Mouse (Mus musculus): ENCODE results near the gene Col28a1. TPM values are rescaled to one million over a fixed set of nuclear protein-coding genes. Genes with fewer than 3 reads are reported as not detected.

Gene Col28a1
- total RNA-seq, 2 experiments from 2014 or later, result 2.4 to 3.8 TPM

DNA sequence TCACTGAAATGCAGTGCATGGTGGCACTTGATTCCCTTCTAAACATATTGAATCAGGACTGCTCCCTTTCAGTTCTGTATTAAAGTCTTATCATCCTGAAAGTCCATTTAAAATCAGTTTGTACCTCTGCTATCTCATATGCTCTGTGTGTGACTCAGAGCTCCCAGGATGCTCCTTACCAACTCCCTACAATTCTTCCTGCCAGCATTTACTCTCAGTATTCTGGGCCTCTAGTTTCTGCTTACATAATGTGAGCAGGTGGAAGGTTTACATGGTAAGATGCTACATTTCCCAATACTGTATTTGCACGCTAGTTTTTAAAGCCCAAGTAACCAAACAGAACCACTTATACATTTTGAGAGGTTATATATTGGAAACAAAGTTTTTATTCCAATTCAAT, 64.3 kb downstream of the Col28a1 start:
- no peak for DNase-seq
- intact Hi-C loops (cut with DNase I; ENCODE audit: low total_unique reads), result no loop called here

DNA sequence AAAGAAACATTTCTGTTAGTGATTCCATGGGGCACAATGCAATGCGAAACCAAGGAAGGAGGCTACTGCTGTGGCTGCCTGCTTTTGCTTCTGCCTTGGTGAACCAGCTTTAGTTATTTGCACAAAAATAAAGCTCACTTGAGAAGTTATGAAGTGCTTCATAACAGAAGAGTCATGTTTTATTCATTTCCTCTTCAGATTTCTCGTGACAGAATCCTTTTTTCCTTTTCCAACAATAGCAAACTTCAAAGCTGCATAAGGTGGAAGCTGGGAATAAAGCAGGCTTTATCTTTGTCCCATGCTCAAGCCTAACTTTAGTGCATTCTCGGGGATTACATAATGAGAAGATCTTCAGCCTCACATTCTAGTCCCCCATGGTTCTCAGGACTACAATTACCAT, 65.9 kb downstream of the Col28a1 start:
- no peak for DNase-seq
- intact Hi-C loops (cut with DNase I; ENCODE audit: low total_unique reads), result no loop called here

DNA sequence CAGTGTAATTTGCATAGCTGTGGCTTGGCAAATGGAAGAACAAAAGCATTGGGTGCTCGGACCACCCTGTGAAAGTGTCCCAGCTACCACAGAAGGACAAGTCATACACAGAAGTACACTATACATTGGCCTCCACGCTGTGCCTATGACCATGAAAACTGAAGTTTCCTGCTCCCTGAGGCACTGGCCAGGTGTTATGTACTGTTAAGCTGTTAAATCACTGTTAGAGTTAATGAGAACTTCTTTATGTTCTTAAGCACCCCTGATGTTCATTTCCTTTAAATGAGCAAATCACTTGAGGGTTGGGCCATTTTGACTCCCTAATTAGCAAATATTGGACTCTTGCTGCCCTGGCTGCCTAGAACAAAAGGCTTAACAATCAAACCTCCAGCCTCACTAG, 73.3 kb downstream of the Col28a1 start:
- intact Hi-C loops (cut with DNase I; ENCODE audit: low total_unique reads), result no loop called here
- DNase-seq, result no peak

DNA sequence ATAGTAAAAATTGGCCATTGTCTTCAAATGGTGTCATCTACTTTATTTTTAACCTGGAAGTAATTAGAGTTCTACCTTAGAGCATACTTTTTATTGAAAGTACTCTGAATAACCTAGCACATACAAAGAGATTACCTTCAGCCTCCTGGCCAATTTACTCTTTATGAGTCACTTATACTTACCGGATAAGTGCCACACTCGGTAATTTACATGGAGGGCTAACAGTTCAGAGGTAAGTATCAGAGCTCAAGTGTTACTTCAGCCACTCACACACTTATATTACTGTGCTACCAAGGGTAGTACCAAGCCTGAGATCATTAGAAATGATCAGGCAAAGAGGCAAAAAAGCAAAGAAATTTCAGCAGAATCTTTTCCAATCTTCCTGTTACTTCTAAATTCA, 73.8 kb downstream of the Col28a1 start:
- intact Hi-C loops (cut with DNase I; ENCODE audit: low total_unique reads), result no loop called here
- DNase-seq, result no peak

DNA sequence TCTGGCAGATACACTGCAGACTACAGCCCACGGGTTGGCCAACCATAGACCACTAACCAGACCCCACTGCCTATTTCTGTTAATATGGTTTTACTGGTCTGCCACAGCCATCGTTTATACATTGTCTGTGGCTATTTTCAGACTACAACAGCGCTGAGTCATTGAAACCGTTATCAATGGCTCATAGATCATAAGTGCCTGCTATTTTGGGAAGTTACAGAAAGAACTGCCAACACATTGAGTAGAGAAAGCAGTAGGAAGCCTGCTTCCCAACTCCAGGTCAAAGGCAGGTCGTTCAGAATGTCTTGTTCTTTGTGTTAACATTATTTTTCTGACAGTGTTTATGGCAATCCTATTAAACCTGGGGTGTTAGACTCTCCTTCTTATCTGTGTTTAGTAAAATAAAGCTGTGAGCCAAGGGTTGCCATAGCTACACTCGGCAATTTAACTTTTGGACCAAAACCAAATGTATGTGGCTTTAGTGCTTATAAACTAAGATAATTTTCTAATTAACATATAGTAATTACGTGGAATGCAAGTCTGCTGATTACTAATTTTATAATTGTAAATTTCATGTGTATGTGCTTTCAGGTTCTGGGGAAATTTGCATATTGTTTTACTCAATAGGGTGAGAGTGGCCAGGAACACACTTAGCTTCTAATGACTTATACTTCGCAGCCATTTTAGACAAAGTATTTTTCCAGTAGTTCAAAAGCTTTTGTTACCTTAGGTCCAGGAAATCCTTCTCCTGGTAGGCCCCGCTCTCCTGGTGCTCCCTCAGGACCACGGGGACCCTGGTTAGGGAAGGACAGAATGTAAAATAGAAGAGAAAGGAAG, 86.3 kb downstream of the Col28a1 start:
- intact Hi-C loops (cut with DNase I; ENCODE audit: low total_unique reads), result no loop called here
- no peak for DNase-seq

DNA sequence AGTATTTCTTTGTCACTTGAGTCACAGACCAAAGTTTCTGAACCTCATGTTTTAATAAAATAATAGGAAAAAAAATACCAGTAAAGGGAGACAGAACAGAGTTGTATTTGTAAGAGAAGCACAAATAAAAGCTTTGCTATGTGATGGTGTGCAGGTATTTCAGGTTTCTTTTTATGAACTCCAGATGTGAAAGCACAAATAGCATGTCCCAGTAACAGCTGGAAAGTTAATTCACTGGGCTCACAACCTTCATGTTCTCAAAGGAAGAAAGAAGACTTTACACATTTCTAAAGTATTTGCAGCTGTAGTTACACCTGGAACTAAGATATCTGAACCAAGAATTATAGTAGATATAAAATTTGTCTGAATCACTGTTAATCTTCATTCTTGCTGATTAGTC, 91.2 kb downstream of the Col28a1 start:
- no peak for DNase-seq
- intact Hi-C loops (cut with DNase I; ENCODE audit: low total_unique reads), result no loop called here

DNA sequence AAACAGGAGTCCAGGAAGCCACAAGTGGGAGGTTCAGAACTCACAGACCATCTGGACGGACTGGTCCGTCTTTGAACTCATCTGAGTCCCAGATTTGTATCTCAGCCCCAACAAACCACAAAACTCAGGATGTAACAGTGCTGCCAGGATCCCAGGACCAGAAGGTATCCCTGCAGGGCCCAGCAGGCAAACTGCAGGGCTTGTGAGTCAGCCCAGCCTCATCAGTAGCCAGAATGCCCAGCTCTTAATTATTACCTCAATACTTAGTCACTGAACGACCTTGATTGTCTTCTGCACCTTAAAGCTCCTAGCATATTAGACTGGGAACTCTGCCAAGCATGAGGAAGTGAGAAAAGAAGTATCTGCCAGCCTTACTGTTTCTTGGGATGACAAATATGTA, 96.6 kb downstream of the Col28a1 start:
- DNase-seq, result no peak
- intact Hi-C loops (cut with DNase I; ENCODE audit: low total_unique reads), result no loop called here

DNA sequence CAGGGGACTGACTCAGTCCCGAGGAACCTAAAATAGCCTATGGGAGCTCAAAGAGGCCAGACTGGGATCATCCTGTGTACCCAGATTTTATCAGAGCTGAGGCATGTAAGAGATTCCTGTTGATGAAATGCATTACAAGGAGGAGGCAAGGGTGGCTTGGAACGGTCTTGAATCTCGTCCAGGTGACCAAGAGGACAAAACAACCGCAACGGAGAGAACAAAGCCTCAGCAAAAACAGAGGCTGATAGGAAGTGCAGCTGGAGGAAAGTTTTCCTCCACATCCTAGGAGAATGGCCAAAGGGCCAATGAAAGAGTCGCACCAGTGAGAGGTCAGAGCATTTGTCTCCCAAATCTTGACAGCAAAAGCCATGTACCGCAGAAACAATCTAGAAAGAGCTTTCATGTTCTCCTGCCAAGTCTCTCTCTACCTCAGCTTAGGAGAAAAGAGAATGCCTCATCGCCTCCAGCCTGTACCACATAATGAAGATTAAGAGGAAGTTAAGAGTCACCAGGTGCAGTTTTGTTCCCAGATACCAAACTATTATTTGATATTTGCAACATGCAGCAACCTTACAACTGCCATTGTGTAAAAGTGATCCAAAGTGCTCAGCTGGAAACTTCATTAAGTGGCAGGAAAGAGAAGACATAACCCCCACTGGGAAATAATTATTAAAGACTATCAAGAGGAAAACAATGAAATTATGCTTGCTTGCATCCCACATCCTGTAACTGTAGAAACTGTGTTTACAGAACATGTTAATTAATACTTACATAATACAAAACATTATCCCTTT, 98.1 kb downstream of the Col28a1 start:
- intact Hi-C loops (cut with DNase I; ENCODE audit: low total_unique reads), result no loop called here
- no peak for DNase-seq

DNA sequence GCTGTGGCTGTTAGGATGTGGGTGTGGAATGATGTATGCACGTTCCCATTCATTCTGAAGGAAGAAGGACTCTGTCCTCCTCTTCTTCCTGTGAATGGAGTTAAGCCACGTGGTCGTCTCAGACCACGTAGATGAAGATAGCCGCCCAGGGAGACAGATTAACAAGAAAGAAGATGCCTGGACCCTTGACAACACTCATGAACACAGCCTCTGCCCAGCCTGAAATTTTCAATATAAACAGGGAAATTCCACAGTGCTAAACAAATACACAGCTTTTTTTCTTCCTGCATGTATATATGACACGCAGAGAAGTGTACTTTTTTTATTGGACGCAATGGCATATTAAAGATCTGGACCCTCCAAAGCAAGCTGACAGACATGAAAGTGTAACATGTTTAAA, 98.9 kb downstream of the Col28a1 start:
- no peak for DNase-seq
- intact Hi-C loops (cut with DNase I; ENCODE audit: low total_unique reads), result no loop called here

DNA sequence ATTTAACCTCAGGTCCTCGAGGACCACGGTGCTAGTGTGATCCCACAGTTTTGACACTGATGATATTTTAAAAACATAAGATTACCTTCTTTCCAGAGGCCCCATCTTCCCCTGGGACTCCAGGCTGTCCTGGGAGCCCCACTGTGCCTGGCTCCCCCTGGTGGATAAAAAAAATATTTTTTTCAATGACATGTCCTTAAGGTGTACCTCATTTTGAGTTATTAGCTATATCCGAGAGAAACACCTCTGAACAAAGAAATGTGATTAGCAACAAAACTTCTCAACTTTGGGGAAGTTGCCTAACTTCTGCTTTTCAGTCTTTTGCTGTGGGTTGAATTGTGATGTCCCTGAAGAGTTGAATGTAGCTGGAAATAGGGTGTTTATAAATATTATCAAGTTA, 105.6 kb downstream of the Col28a1 start:
- peak; percentile 13 for DNase-seq
- intact Hi-C loops (cut with DNase I; ENCODE audit: low total_unique reads), result loop anchor here (10.0 kb wide), 1 partner anchor 352 kb away; no protein-coding TSS in a partner anchor

DNA sequence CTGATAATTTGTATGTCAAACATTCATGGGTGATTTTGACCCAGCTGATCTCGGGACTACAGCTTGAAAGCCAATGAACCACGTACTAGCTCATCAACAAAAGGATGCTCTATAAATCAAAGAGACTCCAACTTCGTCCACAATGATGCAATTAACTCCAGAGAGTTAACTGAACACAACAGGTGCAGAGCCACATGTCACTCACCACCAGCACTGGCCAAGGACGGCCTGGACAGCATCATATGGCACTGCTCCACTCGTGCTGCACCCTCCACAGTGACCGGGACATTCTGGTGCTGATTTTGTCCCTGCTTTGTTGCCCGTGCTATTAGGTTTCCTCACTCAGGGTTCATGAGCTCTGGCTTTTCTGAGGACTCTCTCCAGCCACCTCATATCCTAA, 107.6 kb downstream of the Col28a1 start:
- intact Hi-C loops (cut with DNase I; ENCODE audit: low total_unique reads), result loop anchor here (10.0 kb wide), 1 partner anchor 350 kb away; no protein-coding TSS in a partner anchor

DNA sequence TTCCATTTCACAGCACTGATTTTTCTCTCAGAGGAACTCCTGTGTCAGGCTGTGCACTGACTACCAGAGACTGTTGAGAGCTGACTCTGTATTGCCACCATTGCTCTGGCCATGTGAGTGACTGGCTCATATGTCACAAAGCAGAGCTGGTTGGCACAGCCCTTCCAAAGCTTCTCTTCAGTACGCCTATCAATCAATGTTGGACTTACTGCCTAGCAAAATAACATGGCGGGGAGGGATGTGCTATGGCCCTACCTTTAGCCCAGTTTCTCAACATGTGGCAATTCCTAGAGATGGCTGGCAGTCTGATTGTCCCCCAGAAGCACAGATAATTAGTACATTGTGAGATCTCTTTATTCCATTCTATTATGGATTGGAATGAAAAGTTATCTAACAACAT, 109.2 kb downstream of the Col28a1 start:
- intact Hi-C loops (cut with DNase I; ENCODE audit: low total_unique reads), result loop anchor here (10.0 kb wide), 1 partner anchor 348 kb away; no protein-coding TSS in a partner anchor

More for the DNA sequence above, 107.6 kb downstream of the Col28a1 start:
- no peak for DNase-seq

DNA sequence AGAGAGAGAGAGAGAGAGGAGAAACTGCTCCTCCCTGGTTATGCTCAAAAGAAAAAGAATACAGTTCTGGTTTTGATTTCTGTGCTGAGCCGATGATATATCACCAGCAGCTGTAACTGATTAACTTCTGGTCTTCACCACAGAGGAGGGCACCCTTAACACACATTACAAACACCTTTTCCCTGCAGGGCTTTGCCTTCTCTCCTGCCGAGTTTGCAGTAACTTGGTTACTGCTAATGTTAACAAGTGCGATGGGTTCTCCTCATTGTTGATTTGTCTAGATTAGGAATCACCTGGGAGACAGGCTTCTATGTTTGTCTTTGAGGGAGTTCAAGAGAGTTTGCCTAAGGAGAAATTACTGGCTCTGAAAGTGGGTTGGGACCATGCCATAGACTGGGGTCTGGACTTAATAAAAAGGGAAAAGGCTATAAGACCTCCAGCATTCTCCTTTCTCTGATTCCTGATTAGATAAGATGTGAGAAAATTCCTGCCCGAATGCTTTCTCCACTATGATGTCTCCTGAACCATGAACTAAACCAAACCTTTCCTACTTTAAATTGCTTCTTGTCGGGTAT, 114.8 kb downstream of the Col28a1 start:
- DNase-seq, result no peak
- intact Hi-C loops (cut with DNase I; ENCODE audit: low total_unique reads), result loop anchor here (10.0 kb wide), 1 partner anchor 107 kb away; no protein-coding TSS in a partner anchor

More for the DNA sequence above, 109.2 kb downstream of the Col28a1 start:
- no peak for DNase-seq

DNA sequence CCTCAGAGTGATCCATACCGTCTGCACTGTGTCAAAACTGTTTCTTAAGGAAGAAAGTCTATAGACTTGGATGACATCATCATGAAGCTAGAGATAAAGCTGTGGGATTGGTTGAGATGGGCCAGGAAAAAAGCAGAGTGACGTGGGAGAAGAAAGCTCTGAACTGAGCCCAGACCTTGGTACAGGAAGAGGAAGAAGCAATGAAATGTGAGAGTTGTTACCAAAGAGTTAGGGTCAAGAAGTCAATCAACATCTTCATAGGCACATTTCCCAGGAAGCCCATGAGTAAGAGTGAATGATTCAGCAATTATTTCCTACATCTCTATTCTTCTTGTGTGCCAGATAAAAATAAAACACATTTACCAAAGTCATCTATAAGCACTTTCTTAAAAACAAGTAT, 117.5 kb downstream of the Col28a1 start:
- intact Hi-C loops (cut with DNase I; ENCODE audit: low total_unique reads), result loop anchor here (10.0 kb wide), 1 partner anchor 110 kb away; no protein-coding TSS in a partner anchor
- DNase-seq, result no peak

DNA sequence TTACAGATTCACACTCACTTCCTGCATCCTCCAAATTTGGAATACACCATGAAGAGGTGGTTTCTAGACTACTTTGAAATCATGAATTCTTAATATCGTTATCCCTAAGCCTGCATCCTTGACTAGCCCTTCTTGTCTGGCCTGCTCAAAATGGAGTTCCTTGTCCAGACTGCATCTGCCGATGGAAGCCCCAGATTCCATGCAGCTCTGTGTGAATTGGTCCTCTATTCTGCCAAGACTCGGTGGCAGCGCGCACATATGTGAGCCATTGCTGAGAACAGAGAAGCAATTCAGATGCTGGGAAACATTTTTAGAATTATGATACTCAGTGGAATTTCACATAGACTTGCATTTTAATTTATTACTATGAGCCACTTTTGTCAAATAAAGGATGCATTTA, 123.4 kb downstream of the Col28a1 start:
- no peak for DNase-seq
- intact Hi-C loops (cut with DNase I; ENCODE audit: low total_unique reads), result loop anchor here (10.0 kb wide), 1 partner anchor 666 kb away; no protein-coding TSS in a partner anchor

DNA sequence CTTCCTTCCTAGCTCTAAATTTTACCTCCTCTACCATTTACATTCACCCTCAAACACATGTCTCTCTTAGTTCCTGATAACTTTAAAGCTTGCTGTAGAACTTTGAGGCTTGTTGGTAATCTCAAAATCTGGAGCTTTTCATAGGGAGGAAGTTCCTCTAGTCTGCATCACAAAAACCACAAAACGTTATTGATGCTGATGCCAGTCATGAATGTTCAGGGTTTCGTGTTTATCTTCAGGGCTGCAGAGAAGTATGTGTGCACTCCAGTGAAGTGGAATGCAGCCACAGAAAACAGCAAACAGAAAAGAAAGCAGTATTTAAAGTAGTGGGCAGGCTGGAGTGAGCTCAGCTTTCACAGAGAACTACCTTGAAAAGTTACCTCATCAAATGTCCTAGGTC, 124.0 kb downstream of the Col28a1 start:
- intact Hi-C loops (cut with DNase I; ENCODE audit: low total_unique reads), result loop anchor here (10.0 kb wide), 1 partner anchor 666 kb away; no protein-coding TSS in a partner anchor
- no peak for DNase-seq

DNA sequence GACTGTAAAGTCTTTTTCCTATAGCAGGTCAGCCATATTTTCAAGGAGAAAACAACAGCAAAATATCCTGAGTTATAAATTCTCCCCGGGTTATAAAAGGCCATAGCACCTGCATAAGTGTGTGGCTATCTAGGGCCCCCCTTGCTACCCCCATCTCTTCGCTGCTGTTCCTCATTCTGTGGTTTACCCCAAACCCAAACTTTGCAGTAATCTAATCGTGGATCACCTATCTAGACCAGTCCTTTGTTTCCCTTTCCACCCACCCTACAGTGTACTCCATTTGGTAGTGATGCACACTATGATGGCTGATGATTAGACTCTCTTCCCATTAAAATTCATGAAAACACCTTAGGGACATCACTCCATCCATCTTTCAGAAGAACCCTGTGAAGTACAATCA, 125.3 kb downstream of the Col28a1 start:
- intact Hi-C loops (cut with DNase I; ENCODE audit: low total_unique reads), result loop anchor here (10.0 kb wide), 1 partner anchor 668 kb away; no protein-coding TSS in a partner anchor
- no peak for DNase-seq

DNA sequence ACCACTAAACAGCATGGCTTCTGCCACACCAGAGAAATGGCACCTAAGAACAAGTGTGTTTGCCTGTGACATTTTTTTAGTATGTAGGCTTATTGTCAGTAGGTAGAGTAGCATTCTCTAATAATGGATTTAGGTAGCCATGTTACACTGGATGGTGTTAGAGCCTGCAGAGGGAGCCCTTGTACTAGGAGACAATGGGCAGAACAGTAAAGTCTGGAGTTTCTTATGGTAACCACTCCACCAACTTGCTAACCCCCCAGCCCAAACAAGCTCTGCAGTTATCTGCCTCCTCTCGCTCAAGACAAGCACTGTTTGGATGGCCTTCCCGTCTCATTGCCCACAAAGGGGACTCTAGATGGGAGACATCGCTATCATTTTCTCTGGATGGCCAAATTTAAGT, 126.2 kb downstream of the Col28a1 start:
- peak; percentile 22 for DNase-seq
- intact Hi-C loops (cut with DNase I; ENCODE audit: low total_unique reads), result loop anchor here (10.0 kb wide), 1 partner anchor 669 kb away; no protein-coding TSS in a partner anchor

DNA sequence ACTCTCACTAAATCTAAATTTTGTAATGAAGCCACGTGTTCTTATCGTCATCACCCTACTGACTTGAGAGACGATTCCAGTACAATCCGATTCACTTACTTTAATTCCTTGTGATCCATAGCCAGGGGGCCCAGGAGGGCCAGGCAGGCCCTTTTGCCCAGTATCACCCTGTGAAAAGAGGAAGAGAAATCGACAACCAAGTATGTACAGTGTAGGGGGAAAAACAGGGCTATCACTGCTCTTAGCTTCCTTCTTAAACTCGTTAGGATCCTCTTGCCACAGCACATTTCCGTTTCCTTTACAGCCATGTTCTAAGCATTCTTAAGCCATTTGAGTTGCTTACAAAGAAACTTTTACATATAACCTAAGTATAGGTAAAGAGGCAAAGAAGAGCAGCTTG, 133.2 kb downstream of the Col28a1 start:
- intact Hi-C loops (cut with DNase I; ENCODE audit: low total_unique reads), result no loop called here

DNA sequence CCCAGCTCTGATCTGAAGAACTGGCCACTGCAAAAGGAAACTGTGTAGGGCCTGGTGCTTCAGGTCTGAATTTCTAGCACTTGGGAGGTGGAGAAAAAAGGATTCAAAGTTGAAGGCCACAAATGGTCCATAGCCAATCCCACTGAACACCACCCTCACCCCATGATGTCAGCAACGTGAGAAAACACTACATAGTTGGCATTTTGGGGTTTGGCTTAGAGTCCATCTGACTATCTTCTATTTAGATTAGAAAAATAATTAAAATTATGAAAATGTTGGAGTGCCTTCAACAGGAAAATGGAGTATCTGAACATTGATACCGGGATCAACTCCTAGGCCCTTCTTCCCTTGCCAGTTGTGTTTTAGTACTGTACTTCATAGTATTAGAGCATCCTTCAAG, 144.2 kb downstream of the Col28a1 start:
- intact Hi-C loops (cut with DNase I; ENCODE audit: low total_unique reads), result no loop called here
- DNase-seq, result no peak

More for the DNA sequence above, 133.2 kb downstream of the Col28a1 start:
- no peak for DNase-seq

All from gastrocnemius, postnatal 14 days (tissue).